Mouse (Mus musculus) gonadal fat pad, adult 2 months (tissue): Measurements from ENCODE around the gene Trim21. TPM values are rescaled to one million over a fixed set of nuclear protein-coding genes. Genes with fewer than 3 reads are reported as not detected.
A peak's percentile ranks its signal among the peaks of the same experiment; 100 is the strongest.

Experiments
- DNase-seq: peaks from one replicate; pipeline ENCODE4 v3.0.0-alpha.2; 2012; ENCODE audit warnings: low read depth
- polyA plus RNA-seq: library from polyadenylated mRNA; depleted of rRNA; stranded (reverse); fragments of >200 nt; gene quantifications from 2 replicates; pipeline ENCODE4 v1.2.3, GENCODE M21; 2012; rRNA removed

Trim21 gene
- polyA plus RNA-seq: 5.4 and 6.4 TPM in 2 replicates

DNA sequence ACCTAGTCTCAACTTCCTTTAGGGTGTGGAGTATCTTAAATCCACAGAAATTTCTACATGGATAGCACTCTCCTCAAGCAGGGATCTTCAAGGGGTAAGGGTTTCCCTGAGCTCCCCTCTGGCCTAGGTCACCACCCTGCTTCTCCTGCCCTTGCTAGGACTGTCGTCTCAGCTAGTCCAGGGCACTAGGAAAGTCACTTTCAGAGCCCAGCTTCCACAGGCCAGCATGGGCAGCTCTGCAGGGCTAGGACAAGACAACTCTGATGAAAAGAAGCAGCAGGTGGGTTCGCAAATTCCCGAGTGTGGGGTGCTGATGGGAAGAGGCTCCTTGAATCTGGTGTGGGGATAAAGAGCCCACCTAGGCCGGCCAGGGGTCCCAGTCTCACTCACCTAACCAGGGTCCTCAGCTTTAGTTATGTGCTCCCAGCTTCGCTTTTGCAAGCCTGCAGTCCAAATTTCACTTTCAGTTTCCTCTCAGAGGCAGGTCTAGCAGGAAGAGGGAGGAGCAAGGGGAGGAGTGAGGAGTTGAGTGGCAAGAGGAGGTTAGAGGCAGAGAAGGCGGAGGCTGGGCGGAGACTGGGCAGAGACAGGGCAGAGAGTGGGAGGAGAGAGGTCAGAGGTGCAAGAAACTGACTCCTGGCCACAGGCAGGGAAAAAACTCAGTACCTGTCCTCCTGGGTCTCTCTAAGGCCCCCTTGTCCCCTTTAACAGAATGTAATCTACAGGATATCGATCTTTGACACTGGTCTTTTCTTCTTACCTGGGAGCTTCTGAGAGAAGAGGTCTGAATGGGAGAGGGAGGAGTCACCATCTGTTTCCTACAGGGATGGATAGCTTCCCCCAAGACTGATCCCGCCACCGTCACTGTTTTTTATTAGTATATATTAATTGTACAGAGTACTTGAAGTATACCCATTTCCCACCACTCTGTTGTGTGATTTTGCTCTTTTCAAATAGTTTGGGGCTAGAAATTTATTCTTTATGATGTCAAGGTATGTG is at the start of gene Trim21:
Gene Trim21 (minus strand): TSS at position 488 of the 999 bp plus-strand sequence.
- peak; percentile 57 for DNase-seq

DNA sequence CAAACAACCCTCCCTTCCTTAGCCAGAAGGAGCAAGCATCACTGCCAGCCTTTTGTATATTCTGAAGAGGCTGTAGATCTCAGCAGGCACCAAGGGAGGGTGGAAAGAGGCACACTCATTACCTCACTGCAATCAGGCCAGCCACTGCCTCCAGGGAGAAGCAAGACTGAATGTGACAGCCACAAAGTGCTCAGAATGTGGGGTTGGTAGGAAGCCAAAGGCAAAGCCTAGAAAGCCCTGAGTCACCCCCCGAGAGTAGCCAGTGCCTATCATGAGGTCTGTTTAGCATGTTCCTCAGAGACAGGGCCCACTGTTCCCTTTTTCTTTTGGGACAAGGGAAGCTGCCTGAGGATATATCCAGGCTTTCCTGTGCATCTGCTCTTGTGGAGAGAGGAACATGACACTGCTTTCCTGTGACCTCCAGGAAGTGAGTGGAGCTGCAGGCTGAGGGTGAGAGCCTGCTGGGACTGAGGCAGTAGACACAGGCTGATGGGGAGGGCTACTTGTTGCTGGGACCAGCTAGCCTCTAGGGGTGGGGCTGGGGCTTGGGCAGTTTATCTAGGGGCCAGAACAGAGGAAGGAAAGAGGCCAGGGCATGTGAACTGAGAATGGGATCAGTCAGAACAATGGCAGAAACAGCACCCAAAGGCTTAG is 32.2 kb upstream of the Trim21 start, which contains the start of gene Olfr552:
Gene Olfr552 (plus strand): TSS at position 393 of the 654 bp plus-strand sequence.
- DNase-seq: no peak

DNA sequence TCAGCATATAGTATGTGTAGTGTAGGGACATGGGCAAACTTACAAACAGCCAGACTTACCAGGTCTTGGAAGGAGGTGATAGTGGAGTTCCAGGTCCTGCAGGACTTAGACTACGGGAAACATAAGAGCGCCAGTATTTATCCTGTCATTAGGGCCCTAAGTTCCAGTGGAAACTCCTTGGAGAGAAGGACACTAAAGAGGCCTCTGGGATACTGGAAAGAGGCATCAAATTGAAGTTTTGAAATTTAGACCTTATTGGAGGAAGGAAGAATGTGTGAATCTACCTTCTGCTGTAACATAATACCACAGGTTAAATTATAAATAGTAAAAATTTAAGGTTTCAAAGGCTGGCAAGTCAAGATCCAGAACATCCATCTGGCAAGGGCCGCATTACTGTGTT is 26.5 kb upstream of the Trim21 start, which contains the start of gene Olfr551:
Gene Olfr551 (minus strand): TSS at position 101 of the 400 bp plus-strand sequence.
- DNase-seq: no peak

DNA sequence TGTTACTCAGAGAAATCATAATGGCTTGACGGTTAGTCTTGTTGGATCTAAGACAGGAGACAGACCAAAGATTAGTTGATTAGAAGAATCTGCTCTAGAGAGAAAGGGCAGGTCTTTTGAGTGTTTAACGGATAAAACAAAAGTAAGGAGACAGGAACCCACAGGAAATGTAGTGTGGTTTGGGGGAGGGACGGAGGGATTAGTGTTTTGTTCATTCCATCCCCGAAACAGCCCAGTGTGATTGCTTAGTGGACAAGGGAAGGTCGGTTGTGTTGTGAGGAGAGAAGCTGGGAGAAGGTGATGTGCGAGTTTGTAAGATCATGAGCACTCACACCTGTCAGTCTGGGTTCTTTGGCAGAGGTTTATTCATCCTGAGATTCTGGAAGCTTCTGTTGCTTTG is 10.7 kb upstream of the Trim21 start:
- DNase-seq: no peak

DNA sequence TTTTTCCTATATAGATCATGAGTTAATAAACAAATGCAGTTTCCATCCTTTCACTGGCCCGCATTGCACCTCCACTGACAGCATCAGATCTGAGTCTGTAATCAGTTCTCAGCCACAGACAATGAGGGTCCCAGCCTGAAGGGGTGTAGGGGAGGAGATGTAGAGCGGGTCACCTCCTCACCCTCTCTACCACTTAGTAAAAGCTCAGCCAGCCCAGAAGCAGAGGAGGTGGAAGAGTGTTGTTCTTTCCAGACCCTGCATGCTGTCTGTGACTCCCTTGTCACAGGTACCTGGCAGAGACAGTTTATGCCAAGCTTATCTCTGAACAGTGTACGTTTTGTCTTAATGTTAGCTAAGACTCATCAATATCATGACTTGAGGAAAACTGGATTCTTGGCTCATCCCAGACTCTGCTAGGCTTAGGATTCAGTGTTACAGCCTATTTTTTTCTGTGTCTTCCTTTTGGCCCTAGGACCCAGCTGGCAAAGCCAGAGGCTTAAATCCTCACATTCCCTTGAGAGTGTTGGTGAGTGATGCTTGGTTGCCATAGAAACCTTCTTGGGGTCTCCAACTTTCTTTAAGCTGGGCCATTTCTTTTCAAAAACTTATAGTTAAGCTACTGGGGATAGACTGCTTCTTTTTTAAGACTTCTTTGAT is 8.0 kb upstream of the Trim21 start:
- no peak for DNase-seq

DNA sequence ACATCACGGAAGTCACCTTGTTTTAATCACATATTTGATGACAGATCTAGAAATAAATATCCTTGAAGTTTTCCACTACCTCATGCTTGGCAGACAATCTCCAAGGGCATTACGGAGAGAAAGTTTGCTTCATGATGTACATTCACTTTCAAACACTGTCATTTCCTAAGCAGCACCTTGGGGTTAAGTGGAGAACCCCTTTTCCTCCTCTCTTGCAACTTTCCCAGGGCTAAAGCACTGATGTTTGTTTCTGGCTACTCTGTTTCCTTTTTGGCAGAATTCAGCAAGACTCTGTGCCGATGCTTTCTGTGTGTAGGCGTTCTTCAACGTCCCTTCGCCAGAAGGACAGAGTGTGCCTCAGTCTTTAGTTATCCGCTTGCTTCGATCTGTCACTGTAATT is 5.9 kb upstream of the Trim21 start, which contains the start of gene Olfr550:
Gene Olfr550 (plus strand): TSS at position 301 of the 400 bp plus-strand sequence.
- no peak for DNase-seq

DNA sequence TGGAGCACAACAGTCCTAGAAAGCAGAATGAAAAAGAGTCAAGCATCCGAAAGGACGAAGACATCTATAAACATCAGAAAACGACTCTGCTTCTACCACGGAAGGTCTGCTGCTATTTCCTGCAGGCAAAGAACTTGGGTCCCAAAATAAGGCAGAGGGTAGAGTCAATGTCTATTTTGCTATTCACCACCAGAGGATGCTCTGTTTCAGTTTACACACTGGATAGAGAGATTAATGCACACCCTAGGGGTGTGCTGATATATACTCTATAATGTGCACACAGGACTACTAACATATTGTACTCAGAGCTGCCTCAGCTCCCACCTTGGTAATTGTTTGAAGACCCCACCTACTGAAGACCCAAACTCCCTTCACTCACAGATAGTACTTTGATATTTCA is 933 bp upstream of the Trim21 start:
- no peak for DNase-seq

DNA sequence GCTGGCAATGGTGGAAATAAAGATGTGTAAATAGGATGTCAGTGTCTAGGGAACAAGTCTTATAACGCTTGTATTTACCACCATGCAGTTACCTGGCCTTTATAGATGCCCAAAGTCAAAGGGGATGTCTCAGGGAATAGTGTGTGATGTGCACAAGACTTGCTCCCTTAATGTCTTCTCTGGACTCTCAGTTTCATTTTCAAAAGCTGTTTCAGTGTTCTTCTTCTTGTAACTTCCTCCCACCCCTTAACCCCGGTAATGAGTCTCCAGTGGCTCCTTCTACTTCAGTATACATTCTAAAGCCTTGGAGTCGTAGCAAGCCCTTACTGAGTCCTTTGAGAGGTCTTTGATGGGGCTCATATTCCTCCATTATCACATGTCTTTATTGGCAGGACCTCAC is 12.0 kb downstream of the Trim21 start:
- no peak for DNase-seq

DNA sequence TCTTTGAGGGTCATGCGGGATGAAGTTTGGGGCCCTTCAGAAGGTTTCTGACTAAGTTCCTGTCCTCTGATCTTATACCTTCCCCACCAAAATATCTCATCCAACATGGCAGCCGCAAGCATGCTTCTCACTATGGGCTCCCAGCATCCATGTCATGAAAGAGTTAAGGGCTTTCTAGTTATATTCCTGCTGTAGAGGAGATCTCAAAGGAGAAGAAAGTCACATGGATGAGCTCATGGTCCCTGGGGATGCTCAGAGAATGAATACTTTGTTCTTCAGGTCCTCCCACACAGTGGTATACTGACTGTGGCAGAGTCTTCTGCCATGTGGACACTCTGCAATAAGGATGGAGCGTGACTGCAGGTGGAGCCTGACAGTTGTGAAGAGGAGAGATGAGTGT is 15.7 kb downstream of the Trim21 start, which contains the start of gene Olfr549:
Gene Olfr549 (plus strand): TSS at position 301 of the 400 bp plus-strand sequence.
- DNase-seq: no peak

DNA sequence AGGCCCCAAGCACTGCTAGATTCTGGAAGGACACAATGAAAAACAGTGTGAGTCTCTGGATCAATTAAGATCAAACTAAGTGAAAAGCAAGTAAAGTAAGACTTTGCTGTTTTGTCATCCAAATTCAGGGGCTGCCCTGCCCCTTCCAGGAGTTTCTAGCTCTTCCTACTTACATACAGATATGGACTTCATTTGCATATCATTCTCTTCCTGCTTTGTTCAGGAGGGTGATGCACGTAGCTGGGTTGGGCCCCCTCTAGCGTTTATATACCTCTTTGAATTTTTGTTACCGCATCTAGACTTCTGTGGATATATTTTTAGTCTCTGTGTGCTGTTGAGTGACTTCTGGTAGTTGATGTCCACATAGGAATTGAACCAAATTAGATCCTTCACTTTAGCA is 24.0 kb downstream of the Trim21 start:
- no peak for DNase-seq

DNA sequence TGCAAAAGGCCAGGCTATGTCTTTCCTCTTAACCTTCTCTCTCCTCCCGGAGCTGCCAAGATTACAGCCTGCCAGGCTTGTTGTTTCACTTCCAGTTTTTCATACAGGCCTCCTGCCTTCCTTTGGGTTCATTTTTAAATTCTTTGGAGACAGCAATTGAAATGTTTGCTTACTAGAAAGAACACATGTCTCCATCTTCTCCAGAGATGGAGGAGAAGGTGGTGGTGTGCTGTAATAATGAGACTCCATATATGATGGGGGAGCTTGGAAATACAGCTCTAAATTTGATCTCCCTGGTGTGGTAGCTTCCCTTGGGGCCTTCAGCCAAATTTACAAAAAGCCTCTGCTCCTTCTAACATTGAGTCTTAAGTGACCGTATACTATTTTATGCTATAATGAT is 24.7 kb downstream of the Trim21 start, which contains the start of gene Olfr548-ps1:
Gene Olfr548-ps1 (plus strand): TSS at position 301 of the 400 bp plus-strand sequence.
- DNase-seq: no peak

DNA sequence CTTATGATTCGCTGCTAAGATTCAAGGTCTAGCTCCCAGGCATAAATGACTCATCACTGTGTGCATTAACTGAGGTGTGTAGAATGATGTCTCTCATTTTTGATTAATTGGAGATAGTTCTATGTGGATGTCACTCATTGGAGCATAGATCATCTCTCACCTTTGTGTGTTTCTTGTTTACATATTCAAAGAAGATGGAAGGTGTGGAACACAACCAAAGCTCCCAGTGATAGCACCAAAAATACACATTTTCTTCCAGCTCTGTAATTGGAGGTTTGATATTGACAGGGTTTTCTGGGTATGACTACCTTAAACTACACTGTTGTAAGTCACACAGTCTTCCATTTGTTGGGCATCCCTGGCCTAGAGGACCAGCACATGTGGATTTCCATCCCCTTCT is 30.8 kb downstream of the Trim21 start, which contains the start of gene Olfr547:
Gene Olfr547 (plus strand): TSS at position 301 of the 400 bp plus-strand sequence.
- DNase-seq: no peak

DNA sequence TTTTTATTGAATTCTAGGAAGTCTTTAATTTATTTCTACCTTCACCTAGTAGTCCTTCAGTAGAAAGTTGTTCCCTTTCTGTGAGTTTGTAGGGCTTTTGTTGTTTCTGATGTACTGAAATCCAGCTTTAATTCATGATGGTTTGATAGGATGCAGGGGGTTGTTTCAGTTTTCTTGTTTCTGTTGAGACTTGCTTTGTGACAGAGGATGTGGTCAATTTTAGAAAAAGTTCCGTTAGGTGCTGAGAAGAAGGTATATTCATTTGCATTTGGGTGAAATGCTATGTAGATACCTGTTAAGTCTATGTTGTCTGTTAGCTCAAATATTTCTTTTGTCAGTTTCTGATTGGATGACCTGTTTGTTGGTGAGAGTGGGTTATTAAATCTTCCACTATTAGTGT is 36.2 kb downstream of the Trim21 start:
- no peak for DNase-seq

DNA sequence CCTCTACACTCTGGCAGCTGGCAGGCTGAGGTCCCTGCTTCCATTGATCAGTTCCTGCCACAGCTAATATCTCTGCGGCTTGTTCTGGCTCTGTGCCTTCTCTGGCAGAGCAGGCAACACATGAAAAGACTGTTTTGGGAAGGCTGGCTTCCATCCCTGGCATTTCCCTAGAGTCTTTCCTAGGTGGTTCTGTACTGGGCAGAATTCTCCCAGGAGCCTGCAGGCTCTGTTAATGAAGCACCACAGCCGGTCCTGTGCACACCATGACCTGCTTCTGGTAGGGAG is 48.3 kb downstream of the Trim21 start:
- no peak for DNase-seq

DNA sequence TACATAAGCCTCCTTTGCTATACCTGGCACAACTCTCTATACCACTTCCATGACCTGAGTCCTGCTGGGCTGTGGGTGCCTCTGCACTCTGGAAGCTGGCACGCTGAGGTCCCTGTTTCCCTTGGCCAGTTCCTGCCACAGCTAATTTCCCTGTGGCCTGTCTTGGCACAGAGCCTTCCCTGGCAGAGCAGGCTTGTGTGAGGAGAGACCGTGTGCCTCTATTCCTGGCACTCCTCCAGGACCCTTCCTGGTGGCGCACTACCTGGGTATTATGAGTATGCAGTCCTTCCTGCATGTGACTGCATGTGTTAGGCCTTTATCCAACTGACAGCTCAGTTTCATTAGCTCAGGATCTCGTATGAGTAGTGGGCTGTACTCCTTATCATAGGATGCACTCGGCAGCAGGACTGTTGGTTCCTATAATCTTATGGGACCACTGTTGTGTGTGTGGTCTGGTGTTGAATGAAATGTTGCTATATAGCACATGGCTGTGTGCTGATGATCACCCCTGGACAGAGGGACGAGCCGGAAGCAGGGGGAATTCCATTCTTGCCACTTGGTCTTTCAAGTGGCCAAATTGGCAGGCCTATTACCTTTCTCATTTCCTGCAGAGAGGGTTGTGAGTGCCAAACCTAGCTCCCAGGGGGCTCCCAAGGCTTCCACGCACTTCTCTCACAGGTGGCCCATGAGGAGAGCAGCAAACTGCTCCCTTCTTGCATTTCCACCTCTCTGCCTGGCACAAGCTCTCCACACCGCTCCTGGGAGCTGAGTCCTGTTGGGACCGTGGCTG is 48.8 kb downstream of the Trim21 start:
- DNase-seq: no peak

DNA sequence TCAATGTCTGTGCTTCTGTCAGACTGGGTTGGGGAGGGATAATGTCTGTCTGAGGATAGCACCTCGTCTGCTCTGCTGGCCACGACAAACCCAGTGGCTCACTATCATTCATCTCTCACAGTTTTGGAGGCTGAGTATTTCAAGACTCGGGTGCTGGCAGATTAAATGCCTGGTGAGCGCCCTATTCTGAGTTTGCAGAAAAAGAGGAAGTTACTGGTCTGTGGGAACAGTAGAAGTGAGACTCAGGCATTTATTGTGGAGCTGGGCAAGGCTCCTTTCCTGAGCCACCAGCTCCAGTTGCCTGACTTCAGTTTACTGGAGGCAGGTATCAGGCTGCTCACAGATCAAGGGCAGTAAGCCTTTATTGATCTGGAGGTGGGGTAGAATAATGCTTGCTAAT is 51.1 kb downstream of the Trim21 start:
- no peak for DNase-seq

DNA sequence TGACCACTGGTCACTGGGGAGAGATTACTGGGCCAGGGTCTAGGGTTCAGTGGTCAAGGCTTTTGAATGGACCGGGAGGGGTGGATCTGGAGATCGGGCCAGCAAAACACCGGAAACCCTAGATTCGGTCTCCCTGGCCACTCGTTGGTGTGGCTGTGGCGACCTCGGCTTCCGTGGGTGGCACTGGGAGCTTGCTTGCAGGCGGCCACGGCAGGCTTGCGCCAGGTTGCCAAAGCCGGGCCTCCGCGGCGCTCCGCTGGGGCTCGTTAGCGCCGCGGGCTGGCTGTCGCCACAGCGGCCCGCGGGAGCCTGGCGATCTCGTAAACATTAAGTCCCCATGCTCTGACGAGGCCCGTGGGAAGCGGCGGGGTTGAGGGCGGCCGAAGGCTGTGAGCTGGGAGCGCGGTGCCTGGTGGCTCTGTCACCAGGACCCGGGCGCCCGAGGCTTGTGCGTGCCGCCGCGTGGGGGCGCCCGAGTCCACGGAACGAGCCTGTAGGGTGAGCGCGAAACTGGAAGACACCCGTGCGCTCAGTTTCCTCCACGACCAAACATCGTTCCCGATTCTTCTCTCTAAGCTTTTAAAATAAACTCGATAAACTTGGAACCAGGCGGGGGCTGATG is 52.4 kb downstream of the Trim21 start:
- no peak for DNase-seq

DNA sequence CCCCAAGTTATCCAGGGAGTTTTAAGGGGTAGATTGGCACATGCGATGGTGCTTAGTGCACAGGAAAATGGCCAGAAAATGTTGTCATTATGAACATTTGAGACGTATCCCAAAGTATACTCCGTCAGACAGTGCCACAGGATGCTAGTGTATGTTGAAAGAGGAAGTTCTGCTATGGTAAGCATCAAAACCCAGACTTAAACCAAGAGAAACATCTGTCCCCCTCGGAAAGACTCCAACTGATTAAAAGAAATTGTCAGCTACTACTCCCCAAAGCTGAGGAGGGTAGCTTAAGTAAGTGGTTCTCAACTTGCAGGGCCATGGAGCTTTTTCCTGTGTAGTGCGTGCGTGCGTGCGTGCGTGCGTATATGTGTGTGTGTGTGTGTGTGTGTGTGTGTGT is 53.4 kb downstream of the Trim21 start:
- DNase-seq: no peak

DNA sequence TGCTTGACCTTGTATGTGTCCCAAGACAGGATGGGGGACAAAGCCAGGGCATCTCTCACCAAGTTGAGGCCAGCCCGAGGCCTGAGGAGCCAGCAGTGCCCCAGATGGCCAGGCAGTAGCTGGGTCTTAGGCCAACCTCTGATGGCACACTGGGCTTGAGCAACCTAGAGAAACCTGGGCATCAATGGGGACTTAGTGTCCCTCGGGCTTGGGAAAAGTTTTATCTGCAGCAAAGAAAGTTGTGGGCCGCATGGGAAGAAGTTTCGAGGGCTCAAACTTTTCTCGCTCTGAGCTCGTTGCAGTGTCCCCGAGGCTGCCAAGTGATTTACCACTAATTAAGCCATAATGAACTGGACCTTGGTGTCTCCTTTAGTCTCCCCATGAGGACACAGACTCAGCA is 55.6 kb downstream of the Trim21 start:
- DNase-seq: no peak

DNA sequence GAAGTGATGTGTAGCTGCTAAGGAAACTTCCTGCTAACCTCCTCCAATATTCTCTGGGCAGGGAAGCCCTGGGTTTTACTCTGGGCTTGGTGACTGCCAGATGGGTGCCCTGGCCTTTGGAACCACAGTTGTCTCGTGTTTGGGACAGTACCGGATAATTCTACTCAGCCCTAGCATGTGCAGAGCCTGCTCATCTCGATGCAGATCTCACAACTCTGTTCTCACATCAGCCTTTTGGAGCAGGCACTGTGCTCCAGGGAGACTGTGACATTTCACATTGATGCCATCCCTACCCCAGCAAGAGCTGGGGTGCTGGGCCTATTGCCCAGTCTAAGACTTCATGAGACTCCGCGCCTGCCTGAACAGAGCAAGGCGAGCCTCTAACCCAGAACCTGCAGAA is 56.6 kb downstream of the Trim21 start:
- no peak for DNase-seq

DNA sequence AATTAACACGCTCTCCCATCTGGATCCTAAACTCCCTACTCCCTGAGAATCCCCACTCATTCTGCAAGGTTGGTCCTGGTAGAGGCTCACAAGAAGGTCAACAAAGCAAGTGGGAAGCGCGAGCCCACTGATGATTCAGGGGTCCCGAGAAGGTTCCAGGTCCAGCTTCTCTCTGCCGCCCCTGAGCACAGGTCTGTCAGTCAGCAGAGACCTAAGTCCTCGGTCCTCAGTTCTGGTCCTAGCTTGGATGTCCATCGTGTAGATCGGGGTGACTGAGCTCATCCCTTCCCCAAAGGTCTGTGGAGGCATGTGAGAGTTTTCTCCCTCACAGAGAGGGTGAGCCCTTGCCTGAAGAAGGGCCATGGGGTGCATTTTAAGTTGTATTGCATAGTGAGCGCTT is 57.2 kb downstream of the Trim21 start:
- no peak for DNase-seq
